Mouse (Mus musculus): ENCODE data around the gene Cacna1b. TPM values are rescaled to one million over a fixed set of nuclear protein-coding genes. Genes with fewer than 3 reads are reported as not detected.

Gene Cacna1b
- polyA plus RNA-seq, 1 experiment from 2014 or later: 20.3 TPM

- Histone ChIP-seq H3K4me2 (ENCODE audit: low read depth, low read length) (no peak overlapping the region), H3K27me3 (ENCODE audit: control insufficient read depth, insufficient read depth, low read length) (no peaks in the 10 kb centered on the region), H3K27ac (ENCODE audit: low read depth, low read length) (no peak overlapping the region), H3K4me1 (ENCODE audit: control insufficient read depth, insufficient read depth, low read length) (no peaks in the 10 kb centered on the region), H3K9me3 (ENCODE audit: control insufficient read depth, low read length) (no peaks in the 10 kb centered on the region), H3K36me3 (ENCODE audit: control insufficient read depth, insufficient read depth, low read length) (no peaks in the 10 kb centered on the region), H3K4me3 (ENCODE audit: low read depth, low read length) (no peak overlapping the region), H3K9ac (replicated peaks; ENCODE audit: low read depth, low read length) (no peak overlapping the region)
- 6% methylated on average over 3 of the region's 5 CpGs for WGBS
- ATAC-seq (ENCODE audit: low read depth): no peak
Observed at GRCm38 (mm10) chr2:24776831-24777230, 13.9 kb upstream of the Cacna1b start.

GRCm38 (mm10) chr2:24775951-24776587 is 13.1 kb upstream of the Cacna1b start:
- Histone ChIP-seq H3K27ac (ENCODE audit: low read depth, low read length) (no peak overlapping the region), H3K27me3 (ENCODE audit: control insufficient read depth, insufficient read depth, low read length) (no peaks in the 10 kb centered on the region), H3K9me3 (ENCODE audit: control insufficient read depth, low read length) (no peaks in the 10 kb centered on the region), H3K36me3 (ENCODE audit: control insufficient read depth, insufficient read depth, low read length) (no peaks in the 10 kb centered on the region), H3K4me3 (ENCODE audit: low read depth, low read length) (no peak overlapping the region), H3K4me2 (ENCODE audit: low read depth, low read length) (no peak overlapping the region), H3K9ac (replicated peaks; ENCODE audit: low read depth, low read length) (no peak overlapping the region), H3K4me1 (ENCODE audit: control insufficient read depth, insufficient read depth, low read length) (no peaks in the 10 kb centered on the region)
- no peak for ATAC-seq (ENCODE audit: low read depth)
- WGBS: 85% methylated on average over 11 of the region's 11 CpGs

- 66% methylated on average over 7 of the region's 7 CpGs for WGBS
Observed at GRCm38 (mm10) chr2:24774832-24775231, 11.9 kb upstream of the Cacna1b start.

DNA sequence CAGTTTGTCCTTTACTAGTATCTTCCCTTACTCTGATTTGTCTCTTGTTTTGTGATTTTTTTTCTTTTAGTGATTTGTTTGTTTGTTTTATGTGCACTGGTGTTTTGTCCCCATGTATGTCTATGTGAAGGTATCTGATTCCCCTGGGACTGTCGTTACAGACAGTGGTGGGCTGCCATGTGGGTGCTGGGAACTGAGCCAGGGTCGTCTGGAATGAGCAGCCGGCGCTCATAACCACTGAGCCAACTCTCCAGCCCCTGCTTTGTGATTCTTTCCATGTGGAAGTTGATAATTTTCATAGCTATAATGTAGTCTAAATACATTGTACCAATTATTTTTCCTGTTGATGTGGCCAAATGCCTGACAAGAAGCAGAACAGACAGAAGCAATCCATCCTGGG is 7.9 kb upstream of the Cacna1b start:
- Histone ChIP-seq H3K9me3 (ENCODE audit: control insufficient read depth, low read length) (no peaks in the 10 kb centered on the region), H3K4me1 (ENCODE audit: control insufficient read depth, insufficient read depth, low read length) (no peaks in the 10 kb centered on the region), H3K27me3 (ENCODE audit: control insufficient read depth, insufficient read depth, low read length) (no peaks in the 10 kb centered on the region), H3K9ac (replicated peaks; ENCODE audit: low read depth, low read length) (no peak overlapping the region), H3K36me3 (ENCODE audit: control insufficient read depth, insufficient read depth, low read length) (no peaks in the 10 kb centered on the region), H3K27ac (ENCODE audit: low read depth, low read length) (no peak overlapping the region), H3K4me3 (ENCODE audit: low read depth, low read length) (no peak overlapping the region), H3K4me2 (ENCODE audit: low read depth, low read length) (no peak overlapping the region)
- no peak for ATAC-seq (ENCODE audit: low read depth)
- WGBS: 77% methylated on average over 4 of the region's 4 CpGs

More at GRCm38 (mm10) chr2:24774832-24775231, 11.9 kb upstream of the Cacna1b start:
- H3K27me3 ChIP-seq (ENCODE audit: control insufficient read depth, insufficient read depth, low read length): no peaks in the 10 kb centered on the region
- no peak overlapping the region for H3K4me3 ChIP-seq (ENCODE audit: low read depth, low read length)
- no peak for ATAC-seq (ENCODE audit: low read depth)
- no peaks in the 10 kb centered on the region for H3K9me3 ChIP-seq (ENCODE audit: control insufficient read depth, low read length)
- no peaks in the 10 kb centered on the region for H3K36me3 ChIP-seq (ENCODE audit: control insufficient read depth, insufficient read depth, low read length)
- H3K4me1 ChIP-seq (ENCODE audit: control insufficient read depth, insufficient read depth, low read length): no peaks in the 10 kb centered on the region
- no peak overlapping the region for H3K9ac ChIP-seq (replicated peaks; ENCODE audit: low read depth, low read length)
- H3K4me2 ChIP-seq (ENCODE audit: low read depth, low read length): no peak overlapping the region
- no peak overlapping the region for H3K27ac ChIP-seq (ENCODE audit: low read depth, low read length)

DNA sequence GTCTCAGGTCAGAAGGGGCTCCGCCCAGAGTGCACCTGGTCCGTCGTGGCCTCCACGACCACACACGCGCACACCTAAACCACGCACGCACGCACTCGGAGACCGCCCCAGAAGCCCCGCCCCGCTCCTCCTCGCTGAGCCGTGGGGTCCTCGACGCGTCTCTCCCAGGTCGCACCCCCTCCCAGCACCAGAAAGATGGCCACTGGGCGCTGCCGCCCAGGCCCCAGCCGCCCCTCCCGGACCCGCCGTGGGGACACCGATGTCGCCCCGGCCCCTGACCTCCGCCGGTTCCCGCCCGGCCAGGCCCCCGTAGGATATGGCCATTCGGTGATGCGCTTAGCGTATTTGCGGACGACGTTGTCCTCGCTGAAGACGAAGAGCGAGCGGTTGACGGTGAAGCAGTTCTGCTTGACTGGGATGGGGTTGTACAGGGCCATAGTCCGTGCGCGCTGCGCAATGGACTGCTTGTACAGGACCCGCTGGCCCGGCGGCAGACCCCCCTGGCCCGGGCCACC is 449 bp downstream of the Cacna1b start:
- Histone ChIP-seq H3K27ac (ENCODE audit: low read depth, low read length) (peak overlapping the region; percentile 62), H3K4me1 (ENCODE audit: control insufficient read depth, insufficient read depth, low read length) (no peaks in the 10 kb centered on the region), H3K9ac (replicated peaks; ENCODE audit: low read depth, low read length) (peak overlapping the region; percentile 84), H3K9me3 (ENCODE audit: control insufficient read depth, low read length) (no peaks in the 10 kb centered on the region), H3K4me3 (ENCODE audit: low read depth, low read length) (peak overlapping the region; percentile 76), H3K27me3 (ENCODE audit: control insufficient read depth, insufficient read depth, low read length) (0 out of 2 replicates have a peak, but pooled peaks cover 2% of the 10 kb centered on the region), H3K36me3 (ENCODE audit: control insufficient read depth, insufficient read depth, low read length) (no peaks in the 10 kb centered on the region), H3K4me2 (ENCODE audit: low read depth, low read length) (peak overlapping the region; percentile 83)
- WGBS: under 1% methylated on average over 45 of the region's 52 CpGs
- peak; percentile 75 for ATAC-seq (ENCODE audit: low read depth)

- Histone ChIP-seq H3K27me3 (ENCODE audit: control insufficient read depth, insufficient read depth, low read length) (0 out of 2 replicates have a peak, but pooled peaks cover 2% of the 10 kb centered on the region), H3K27ac (ENCODE audit: low read depth, low read length) (peak overlapping the region; percentile 62; the same call in 1 of the 2 replicates), H3K4me3 (ENCODE audit: low read depth, low read length) (peak overlapping the region; percentile 76), H3K4me1 (ENCODE audit: control insufficient read depth, insufficient read depth, low read length) (no peaks in the 10 kb centered on the region), H3K36me3 (ENCODE audit: control insufficient read depth, insufficient read depth, low read length) (no peaks in the 10 kb centered on the region), H3K4me2 (ENCODE audit: low read depth, low read length) (peak overlapping the region; percentile 83), H3K9ac (replicated peaks; ENCODE audit: low read depth, low read length) (peak overlapping the region; percentile 84), H3K9me3 (ENCODE audit: control insufficient read depth, low read length) (no peaks in the 10 kb centered on the region)
- peak; percentile 72 for ATAC-seq (ENCODE audit: low read depth)
- under 1% methylated on average over 35 of the region's 35 CpGs for WGBS
Observed at GRCm38 (mm10) chr2:24761923-24762445, 968 bp downstream of the Cacna1b start.

DNA sequence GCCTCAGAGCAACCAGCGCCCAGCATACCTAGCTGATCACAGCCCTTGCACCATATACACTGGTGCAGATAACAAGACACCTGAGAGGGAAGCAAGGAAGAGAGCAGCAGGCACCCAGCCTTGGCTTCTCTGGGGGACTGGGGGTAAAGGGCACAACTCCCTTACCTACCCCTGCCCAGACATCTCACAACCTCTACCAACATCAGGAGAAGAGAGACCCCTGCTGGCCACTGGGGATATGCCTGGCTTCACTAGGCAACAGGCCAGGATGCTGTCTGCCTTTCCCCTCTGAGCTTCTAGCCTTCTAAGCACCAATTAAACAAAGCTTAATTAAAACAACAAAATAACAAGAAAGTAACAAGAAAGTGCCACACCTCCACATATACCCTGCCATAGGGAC is 7.7 kb downstream of the Cacna1b start:
- no peaks in the 10 kb centered on the region for H3K27me3 ChIP-seq (ENCODE audit: control insufficient read depth, insufficient read depth, low read length)
- H3K4me2 ChIP-seq (ENCODE audit: low read depth, low read length): no peak overlapping the region
- no peak overlapping the region for H3K9ac ChIP-seq (replicated peaks; ENCODE audit: low read depth, low read length)
- 100% methylated on average over 1 of the region's 1 CpGs for WGBS
- no peaks in the 10 kb centered on the region for H3K4me1 ChIP-seq (ENCODE audit: control insufficient read depth, insufficient read depth, low read length)
- peaks cover 18% of the 10 kb centered on the region; the same call in 1 of the 2 replicates for H3K36me3 ChIP-seq (ENCODE audit: control insufficient read depth, insufficient read depth, low read length)
- H3K4me3 ChIP-seq (ENCODE audit: low read depth, low read length): no peak overlapping the region
- no peaks in the 10 kb centered on the region for H3K9me3 ChIP-seq (ENCODE audit: control insufficient read depth, low read length)
- ATAC-seq (ENCODE audit: low read depth): no peak
- H3K27ac ChIP-seq (ENCODE audit: low read depth, low read length): no peak overlapping the region

DNA sequence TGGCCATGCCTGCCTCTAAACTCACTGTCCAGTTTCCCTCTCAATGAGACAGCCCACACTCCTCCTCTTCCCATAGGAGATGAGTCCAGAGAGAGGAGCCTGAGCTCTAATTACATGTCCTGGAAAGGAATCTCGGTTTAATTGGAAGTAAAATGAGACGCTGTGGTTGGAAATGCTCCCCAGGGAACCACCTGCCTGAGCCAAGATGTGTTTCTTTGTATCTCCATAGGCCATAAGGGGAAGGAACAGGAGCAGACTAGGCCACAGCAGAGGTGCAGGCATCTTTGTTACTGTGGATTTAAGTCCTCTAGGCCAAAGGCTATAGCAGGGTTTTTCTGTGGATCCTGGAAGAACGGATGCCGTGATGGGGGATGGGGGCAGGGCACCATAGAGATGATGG is 10.4 kb downstream of the Cacna1b start:
- ATAC-seq (ENCODE audit: low read depth): no peak
- Histone ChIP-seq H3K27me3 (ENCODE audit: control insufficient read depth, insufficient read depth, low read length) (no peaks in the 10 kb centered on the region), H3K36me3 (ENCODE audit: control insufficient read depth, insufficient read depth, low read length) (peaks cover 19% of the 10 kb centered on the region; the same call in 1 of the 2 replicates), H3K27ac (ENCODE audit: low read depth, low read length) (no peak overlapping the region), H3K9me3 (ENCODE audit: control insufficient read depth, low read length) (no peaks in the 10 kb centered on the region), H3K4me2 (ENCODE audit: low read depth, low read length) (no peak overlapping the region), H3K9ac (replicated peaks; ENCODE audit: low read depth, low read length) (no peak overlapping the region), H3K4me1 (ENCODE audit: control insufficient read depth, insufficient read depth, low read length) (no peaks in the 10 kb centered on the region), H3K4me3 (ENCODE audit: low read depth, low read length) (no peak overlapping the region)
- WGBS: 54% methylated on average over 4 of the region's 4 CpGs

GRCm38 (mm10) chr2:24750051-24750450 is 12.9 kb downstream of the Cacna1b start:
- ATAC-seq (ENCODE audit: low read depth): no peak
- Histone ChIP-seq H3K27ac (ENCODE audit: low read depth, low read length) (no peak overlapping the region), H3K9ac (replicated peaks; ENCODE audit: low read depth, low read length) (no peak overlapping the region), H3K4me3 (ENCODE audit: low read depth, low read length) (no peak overlapping the region), H3K36me3 (ENCODE audit: control insufficient read depth, insufficient read depth, low read length) (peaks cover 16% of the 10 kb centered on the region; the same call in 1 of the 2 replicates), H3K4me2 (ENCODE audit: low read depth, low read length) (no peak overlapping the region), H3K9me3 (ENCODE audit: control insufficient read depth, low read length) (no peaks in the 10 kb centered on the region), H3K27me3 (ENCODE audit: control insufficient read depth, insufficient read depth, low read length) (no peaks in the 10 kb centered on the region), H3K4me1 (ENCODE audit: control insufficient read depth, insufficient read depth, low read length) (no peaks in the 10 kb centered on the region)
- 69% methylated on average over 3 of the region's 3 CpGs for WGBS

All from neural tube, embryonic 14.5 days (tissue).